Mouse (Mus musculus) testis, adult 2 months (tissue): ENCODE results near the gene 9130213A22Rik. TPM values are rescaled to one million over a fixed set of nuclear protein-coding genes. Genes with fewer than 3 reads are reported as not detected.

Experiments
- H3K27ac ChIP-seq: fragments of 200-500 bp; 2 replicates; pipeline ENCODE4 v1.5.1; 2012; ENCODE audit warnings: low read depth, low read length; ENCODE audit not compliant: control insufficient read depth, insufficient read depth
- H3K27me3 ChIP-seq: fragments of 200-500 bp; 2 replicates; pipeline ENCODE4 v1.6.1; 2012; ENCODE audit warnings: mild to moderate bottlenecking, low read length, moderate library complexity; ENCODE audit not compliant: control insufficient read depth, insufficient read depth
- H3K36me3 ChIP-seq: fragments of 200-500 bp; 2 replicates; pipeline ENCODE4 v1.6.1; 2012; ENCODE audit warnings: mild to moderate bottlenecking, low read length; ENCODE audit not compliant: control insufficient read depth, insufficient read depth
- H3K4me1 ChIP-seq: fragments of 200-500 bp; 2 replicates; pipeline ENCODE4 v1.6.1; 2012; ENCODE audit warnings: low read length; ENCODE audit not compliant: control insufficient read depth, insufficient read depth
- H3K4me3 ChIP-seq: fragments of 200-500 bp; 2 replicates; pipeline ENCODE4 v1.5.1; 2012; ENCODE audit warnings: low read depth, mild to moderate bottlenecking, low read length, moderate library complexity, mixed read lengths; ENCODE audit not compliant: control insufficient read depth
- CTCF ChIP-seq: fragments of 200-500 bp; IDR thresholded peaks from 2 replicates; pipeline ENCODE4 v1.5.1; 2012; ENCODE audit warnings: low read depth, mild to moderate bottlenecking, inconsistent platforms, low read length, moderate library complexity; ENCODE audit not compliant: control insufficient read depth, insufficient read depth, insufficient replicate concordance
- POLR2A ChIP-seq: fragments of 200-500 bp; IDR thresholded peaks from 2 replicates; pipeline ENCODE4 v1.6.1; 2012; ENCODE audit warnings: low read depth, mild to moderate bottlenecking, inconsistent platforms, low read length, moderate library complexity; ENCODE audit not compliant: control insufficient read depth
- polyA plus RNA-seq: library from polyadenylated mRNA; depleted of rRNA; stranded (reverse); fragments of >200 nt; gene quantifications from 2 replicates; pipeline ENCODE4 v1.2.3, GENCODE M21; 2012

9130213A22Rik gene
- polyA plus RNA-seq, 1 experiment: 0.28 TPM

GRCm38 (mm10) chr11:69099915-69100345 lies 22.5 kb downstream of the 9130213A22Rik start:
- Histone ChIP-seq H3K4me1 (peaks cover 34% of the 10 kb centered on the region), H3K4me3 (peak overlapping the region; percentile 99), H3K36me3 (peaks cover 6% of the 10 kb centered on the region), H3K27ac (peak overlapping the region; percentile 100), H3K27me3 (no peaks in the 10 kb centered on the region)
- TF ChIP-seq POLR2A (peak; percentile 94), CTCF (no peak)

GRCm38 (mm10) chr11:69099177-69099914 lies 23.0 kb downstream of the 9130213A22Rik start:
- Histone ChIP-seq H3K4me1 (peaks cover 37% of the 10 kb centered on the region), H3K36me3 (peaks cover 6% of the 10 kb centered on the region), H3K27me3 (no peaks in the 10 kb centered on the region), H3K4me3 (peak overlapping the region; percentile 99), H3K27ac (peak overlapping the region; percentile 100)
- TF ChIP-seq CTCF (no peak), POLR2A (peak; percentile 1; the same call in 1 of the 2 replicates)

- Histone ChIP-seq H3K27ac (peak overlapping the region; percentile 100), H3K4me3 (peak overlapping the region; percentile 99), H3K27me3 (no peaks in the 10 kb centered on the region), H3K4me1 (peaks cover 41% of the 10 kb centered on the region), H3K36me3 (peaks cover 6% of the 10 kb centered on the region)
- no peak for TF ChIP-seq CTCF
- TF ChIP-seq POLR2A: peak; percentile 78
Observed at GRCm38 (mm10) chr11:69098762-69099091, 23.7 kb downstream of the 9130213A22Rik start.

DNA sequence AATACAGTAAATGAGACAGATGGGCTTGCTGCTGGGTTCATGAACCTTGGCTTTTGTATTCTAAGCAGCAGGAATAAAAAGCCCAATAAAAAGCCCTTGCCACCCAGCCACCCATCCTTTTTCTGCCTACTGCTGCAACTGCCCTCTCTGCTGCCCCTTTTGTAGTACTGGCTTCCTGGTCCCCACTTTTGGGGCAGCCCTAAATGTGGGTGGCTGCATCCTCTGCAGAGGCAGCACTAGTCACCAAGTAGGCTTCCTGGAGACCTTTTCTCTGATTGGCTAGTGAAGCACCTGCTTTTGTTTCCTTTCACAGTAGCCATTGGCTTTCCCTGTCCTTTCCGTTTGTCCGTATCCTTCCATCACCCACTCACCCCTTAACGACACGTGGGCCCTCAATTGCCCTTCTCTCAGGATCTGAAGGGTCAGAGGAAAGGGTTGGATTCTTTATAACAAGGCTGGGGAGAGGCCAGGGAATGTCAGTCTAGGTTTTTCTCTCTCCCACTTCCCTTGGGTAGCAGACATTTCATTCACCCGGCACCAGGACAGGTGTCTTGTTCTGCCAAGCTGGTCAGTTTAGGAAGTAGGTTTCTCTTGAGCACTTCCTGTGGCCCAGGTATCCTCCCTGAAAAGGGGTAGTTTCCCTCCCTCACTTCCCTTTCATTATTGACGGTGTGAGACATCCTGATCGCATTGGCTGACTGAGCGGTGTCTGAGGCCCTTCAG lies 24.2 kb downstream of the 9130213A22Rik start:
- Histone ChIP-seq H3K4me1 (peaks cover 41% of the 10 kb centered on the region), H3K4me3 (peak overlapping the region; percentile 99), H3K36me3 (peaks cover 6% of the 10 kb centered on the region), H3K27me3 (no peaks in the 10 kb centered on the region), H3K27ac (peak overlapping the region; percentile 100)
- TF ChIP-seq POLR2A (no peak), CTCF (no peak)

- H3K4me1 ChIP-seq: peaks cover 41% of the 10 kb centered on the region
- H3K4me3 ChIP-seq: peak overlapping the region; percentile 99
- no peaks in the 10 kb centered on the region for H3K27me3 ChIP-seq
- TF ChIP-seq CTCF (no peak), POLR2A (peak; percentile 79; the same call in 1 of the 2 replicates)
- H3K27ac ChIP-seq: peak overlapping the region; percentile 100
- H3K36me3 ChIP-seq: peaks cover 6% of the 10 kb centered on the region
Observed at GRCm38 (mm10) chr11:69096987-69097900, 25.1 kb downstream of the 9130213A22Rik start.

DNA sequence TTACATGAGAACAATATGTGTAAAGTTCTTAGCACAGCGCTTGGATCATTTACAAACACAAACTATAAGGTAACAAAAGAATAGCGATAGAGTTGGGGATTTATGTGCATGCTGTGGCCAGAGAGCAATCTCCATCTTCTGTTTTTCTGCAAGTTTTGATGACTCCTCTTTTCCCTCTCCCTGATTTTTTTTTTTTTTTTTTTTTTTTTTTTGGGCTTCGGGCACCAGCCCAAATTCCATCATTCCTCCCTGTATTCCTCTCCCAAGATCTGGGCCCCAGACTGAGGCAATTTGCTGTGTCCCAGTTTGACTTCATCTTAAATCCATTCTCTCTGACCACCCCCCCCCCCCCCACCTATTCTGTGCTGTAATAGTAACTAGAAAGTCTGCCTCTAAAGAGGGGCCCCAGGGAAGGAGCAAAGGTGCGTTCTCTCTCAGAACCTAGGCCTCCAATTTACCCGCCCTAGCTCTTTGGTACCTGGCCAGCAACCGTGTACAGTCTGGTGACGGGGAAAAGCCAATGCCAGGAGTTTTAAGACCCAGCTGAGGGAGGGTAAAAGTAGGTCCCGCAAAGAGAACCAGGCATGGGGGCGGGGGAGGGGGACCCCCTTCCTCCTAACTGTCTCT lies 25.9 kb downstream of the 9130213A22Rik start:
- Histone ChIP-seq H3K27ac (peak overlapping the region; percentile 100), H3K4me1 (peaks cover 41% of the 10 kb centered on the region)
- TF ChIP-seq CTCF (no peak), POLR2A (no peak)

More for the DNA sequence above, 25.9 kb downstream of the 9130213A22Rik start:
- no peaks in the 10 kb centered on the region for H3K27me3 ChIP-seq
- H3K36me3 ChIP-seq: peaks cover 4% of the 10 kb centered on the region
- H3K4me3 ChIP-seq: peak overlapping the region; percentile 99
